Mouse (Mus musculus) liver, adult 2 months (tissue): ENCODE results near the gene Ninj2. TPM values are rescaled to one million over a fixed set of nuclear protein-coding genes. Genes with fewer than 3 reads are reported as not detected.

Experiments used
- DNase-seq: peaks from one replicate; pipeline ENCODE4 v3.0.0-alpha.2; 2011; ENCODE audit warnings: low read depth, low spot score; ENCODE audit errors: extremely low read depth
- H3K27ac ChIP-seq: fragments of 200-500 bp; replicated peaks from 2 replicates; pipeline ENCODE4 v1.5.1; 2012; ENCODE audit warnings: low read depth, mild to moderate bottlenecking, control low read depth, inconsistent platforms, low read length; ENCODE audit not compliant: insufficient read depth
- H3K27me3 ChIP-seq: fragments of 200-500 bp; 2 replicates; pipeline ENCODE4 v1.6.1; 2012; ENCODE audit warnings: mild to moderate bottlenecking, moderate library complexity, low read length, inconsistent platforms; ENCODE audit not compliant: control insufficient read depth, insufficient read depth
- H3K36me3 ChIP-seq: fragments of 200-500 bp; 2 replicates; pipeline ENCODE4 v1.6.1; 2012; ENCODE audit warnings: low read length, inconsistent platforms; ENCODE audit not compliant: control insufficient read depth, insufficient read depth
- H3K4me1 ChIP-seq: fragments of 200-500 bp; 2 replicates; pipeline ENCODE4 v1.6.1; 2011; ENCODE audit warnings: low read length; ENCODE audit not compliant: control insufficient read depth, insufficient read depth
- H3K4me3 ChIP-seq: fragments of 200-500 bp; 2 replicates; pipeline ENCODE4 v1.5.1; 2011; ENCODE audit warnings: low read depth, mild to moderate bottlenecking, control low read depth, low read length, moderate library complexity; ENCODE audit not compliant: insufficient read depth
- H3K79me2 ChIP-seq: fragments of 200-500 bp; 2 replicates; pipeline ENCODE4 v1.6.1; 2012; ENCODE audit warnings: inconsistent platforms, mild to moderate bottlenecking, low read length, moderate library complexity; ENCODE audit not compliant: control insufficient read depth, insufficient read depth
- H3K9ac ChIP-seq: fragments of 200-500 bp; 2 replicates; pipeline ENCODE4 v1.6.1; 2012; ENCODE audit warnings: low read depth, mild to moderate bottlenecking, control low read depth, inconsistent platforms, low read length
- CTCF ChIP-seq: fragments of 200-500 bp; IDR thresholded peaks from 2 replicates; pipeline ENCODE4 v1.5.1; 2011; ENCODE audit warnings: low read depth, low read length, control low read depth
- POLR2A ChIP-seq: fragments of 200-500 bp; IDR thresholded peaks from 2 replicates; pipeline ENCODE4 v1.6.1; 2011; ENCODE audit warnings: low read length, control low read depth; ENCODE audit not compliant: insufficient read depth; ENCODE audit errors: extremely low read depth
- WGBS: fragments of 180-500 bp; shearing (Covaris S2); methylation state at CpG from one replicate; pipeline ENCODE4 v1.1.7; 2018; 5-methylcytosine and 5-hydroxymethylcytosine counted together
- polyA plus RNA-seq: library from polyadenylated mRNA; depleted of rRNA; stranded (reverse); fragments of >200 nt; gene quantifications from 2 replicates; pipeline ENCODE4 v1.2.3, GENCODE M21; 2012
- total RNA-seq: library from RNA; depleted of rRNA; stranded (reverse); fragments of >200 nt; gene quantifications from 2 replicates; pipeline ENCODE4 v1.2.3, GENCODE M21; 2014

Gene Ninj2
- total and polyA plus RNA-seq, 2 experiments: not detected

- no peak overlapping the region for H3K4me3 ChIP-seq
Measured at GRCm38 (mm10) chr6:120164765-120165164, 71.6 kb downstream of the Ninj2 start.

GRCm38 (mm10) chr6:120167574-120167973 is 74.4 kb downstream of the Ninj2 start:
- 32% methylated on average over 4 of the region's 4 CpGs for WGBS
- H3K27ac ChIP-seq: no peak overlapping the region
- peak; percentile 43 for DNase-seq

More at GRCm38 (mm10) chr6:120164765-120165164, 71.6 kb downstream of the Ninj2 start:
- H3K27me3 ChIP-seq: no peaks in the 10 kb centered on the region
- 94% methylated on average over 4 of the region's 4 CpGs for WGBS
- H3K27ac ChIP-seq: no peak overlapping the region
- DNase-seq: no peak
- peaks cover 2% of the 10 kb centered on the region; the same call in 1 of the 2 replicates for H3K4me1 ChIP-seq
- no peak overlapping the region for H3K9ac ChIP-seq
- H3K36me3 ChIP-seq: no peaks in the 10 kb centered on the region
- TF ChIP-seq CTCF (no peak), POLR2A (no peak)
- no peaks in the 10 kb centered on the region for H3K79me2 ChIP-seq

GRCm38 (mm10) chr6:120172294-120173017 is 79.3 kb downstream of the Ninj2 start:
- no peak for DNase-seq
- H3K36me3 ChIP-seq: no peaks in the 10 kb centered on the region
- H3K4me3 ChIP-seq: no peak overlapping the region
- H3K4me1 ChIP-seq: peaks cover 14% of the 10 kb centered on the region
- no peak for TF ChIP-seq POLR2A
- TF ChIP-seq CTCF: no peak
- no peaks in the 10 kb centered on the region for H3K79me2 ChIP-seq
- H3K27me3 ChIP-seq: no peaks in the 10 kb centered on the region
- whole genome bisulfite sequencing: 90% methylated on average over 8 of the region's 8 CpGs
- H3K9ac ChIP-seq: no peak overlapping the region
- H3K27ac ChIP-seq: no peak overlapping the region

More at GRCm38 (mm10) chr6:120167574-120167973, 74.4 kb downstream of the Ninj2 start:
- Histone ChIP-seq H3K79me2 (no peaks in the 10 kb centered on the region), H3K27me3 (no peaks in the 10 kb centered on the region), H3K4me1 (peaks cover 2% of the 10 kb centered on the region; the same call in 1 of the 2 replicates), H3K36me3 (no peaks in the 10 kb centered on the region), H3K4me3 (no peak overlapping the region), H3K9ac (no peak overlapping the region)
- TF ChIP-seq POLR2A (no peak), CTCF (no peak)

- peak overlapping the region; percentile 92 for H3K27ac ChIP-seq
- no peak for TF ChIP-seq CTCF
- no peak for TF ChIP-seq POLR2A
- peak; percentile 93 for DNase-seq
Measured at GRCm38 (mm10) chr6:120174028-120174601, 81.0 kb downstream of the Ninj2 start.

GRCm38 (mm10) chr6:120174602-120175115 is 81.5 kb downstream of the Ninj2 start:
- Histone ChIP-seq H3K27me3 (no peaks in the 10 kb centered on the region), H3K9ac (peak overlapping the region; percentile 58), H3K79me2 (no peaks in the 10 kb centered on the region), H3K27ac (peak overlapping the region; percentile 92), H3K36me3 (no peaks in the 10 kb centered on the region), H3K4me3 (peak overlapping the region; percentile 20; the same call in 1 of the 2 replicates), H3K4me1 (peaks cover 13% of the 10 kb centered on the region)
- TF ChIP-seq CTCF (no peak), POLR2A (no peak)
- peak; percentile 81 for DNase-seq
- WGBS: 27% methylated on average over 7 of the region's 7 CpGs

More at GRCm38 (mm10) chr6:120174028-120174601, 81.0 kb downstream of the Ninj2 start:
- Histone ChIP-seq H3K79me2 (no peaks in the 10 kb centered on the region), H3K9ac (peak overlapping the region; percentile 31; the same call in 1 of the 2 replicates), H3K36me3 (no peaks in the 10 kb centered on the region), H3K4me3 (no peak overlapping the region), H3K27me3 (no peaks in the 10 kb centered on the region), H3K4me1 (peaks cover 13% of the 10 kb centered on the region)
- 23% methylated on average over 6 of the region's 6 CpGs for WGBS
